Mouse (Mus musculus): ENCODE results near the gene Pacrg. TPM values are rescaled to one million over a fixed set of nuclear protein-coding genes. Genes with fewer than 3 reads are reported as not detected.
A peak's percentile ranks its signal among the peaks of the same experiment; 100 is the strongest.

The Pacrg gene
- total and polyA plus RNA-seq, 2 experiments from 2014 or later: 1.1 to 1.4 TPM

DNA sequence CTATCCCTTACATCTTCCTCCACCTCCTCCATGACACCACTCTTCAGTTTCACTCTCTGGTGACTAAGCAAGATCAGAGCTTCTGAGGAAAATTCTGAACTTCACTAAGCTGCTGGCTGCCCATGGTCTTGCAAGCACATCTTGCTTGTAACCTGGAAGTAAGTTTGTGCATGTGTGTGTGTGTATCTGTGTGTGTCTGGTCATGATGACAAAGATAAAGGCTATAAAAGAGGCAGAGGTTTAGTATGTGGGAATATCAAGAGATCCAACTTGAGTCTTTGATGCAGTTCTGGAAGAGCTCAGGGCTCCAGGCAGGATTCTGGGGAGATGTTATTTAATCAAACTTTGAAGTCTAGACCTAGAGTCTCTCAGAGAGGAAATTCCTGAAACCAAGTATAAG is 381.4 kb downstream of the Pacrg start:
- H3K27me3 ChIP-seq (ENCODE audit: control insufficient read depth, insufficient read depth, low read length): no peaks in the 10 kb centered on the region
- H3K4me2 ChIP-seq (ENCODE audit: low read depth, low read length): no peak overlapping the region
- H3K27ac ChIP-seq (ENCODE audit: low read depth): no peak overlapping the region
- no peak for DNase-seq (ENCODE audit: low spot score)
- no peaks in the 10 kb centered on the region for H3K4me1 ChIP-seq (ENCODE audit: control insufficient read depth, insufficient read depth)
- no peak for ATAC-seq (ENCODE audit: insufficient read depth, low read depth)
- no peak overlapping the region for H3K9ac ChIP-seq (replicated peaks; ENCODE audit: low read depth, low read length)
- no peak overlapping the region for H3K4me3 ChIP-seq (ENCODE audit: low read depth, low read length)
- TF ChIP-seq EP300 (IDR thresholded peaks at IDR 0.05; ENCODE audit: low read depth) (no peak), CTCF (IDR thresholded peaks at IDR 0.05; ENCODE audit: low read depth) (no peak)
- no peaks in the 10 kb centered on the region for H3K36me3 ChIP-seq (replicated peaks; ENCODE audit: control insufficient read depth, insufficient read depth, low read length)
- H3K9me3 ChIP-seq (replicated peaks; ENCODE audit: control insufficient read depth, low read length): no peaks in the 10 kb centered on the region

DNA sequence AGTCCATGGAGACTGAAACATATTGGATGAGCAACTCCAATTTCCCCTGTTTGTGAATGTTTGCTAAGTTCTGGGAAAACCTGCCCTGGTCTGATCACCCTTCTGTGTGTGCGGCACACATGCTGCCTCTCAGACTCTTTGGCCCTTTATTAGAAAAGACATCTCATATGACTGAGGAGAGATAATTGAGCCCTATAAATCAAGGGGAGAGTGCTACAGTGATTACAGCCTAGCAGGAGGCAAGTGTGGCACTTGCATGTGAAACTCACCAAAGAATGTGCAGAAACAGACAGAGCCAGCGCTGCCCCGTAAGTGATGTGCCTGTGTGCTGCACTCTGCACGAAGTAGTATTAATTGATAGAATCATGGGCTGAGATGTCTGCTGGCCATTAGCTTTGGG is 383.7 kb downstream of the Pacrg start:
- H3K9me3 ChIP-seq (replicated peaks; ENCODE audit: control insufficient read depth, low read length): no peaks in the 10 kb centered on the region
- no peaks in the 10 kb centered on the region for H3K27me3 ChIP-seq (ENCODE audit: control insufficient read depth, insufficient read depth, low read length)
- no peak overlapping the region for H3K4me2 ChIP-seq (ENCODE audit: low read depth, low read length)
- TF ChIP-seq CTCF (IDR thresholded peaks at IDR 0.05; ENCODE audit: low read depth) (no peak), EP300 (IDR thresholded peaks at IDR 0.05; ENCODE audit: low read depth) (no peak)
- WGBS: 72% methylated on average over 4 of the region's 4 CpGs
- no peak overlapping the region for H3K9ac ChIP-seq (replicated peaks; ENCODE audit: low read depth, low read length)
- no peak overlapping the region for H3K4me3 ChIP-seq (ENCODE audit: low read depth, low read length)
- peaks cover 9% of the 10 kb centered on the region for H3K4me1 ChIP-seq (ENCODE audit: control insufficient read depth, insufficient read depth)
- DNase-seq (ENCODE audit: low spot score): no peak
- ATAC-seq (ENCODE audit: insufficient read depth, low read depth): no peak
- no peaks in the 10 kb centered on the region for H3K36me3 ChIP-seq (replicated peaks; ENCODE audit: control insufficient read depth, insufficient read depth, low read length)
- H3K27ac ChIP-seq (ENCODE audit: low read depth): no peak overlapping the region

DNA sequence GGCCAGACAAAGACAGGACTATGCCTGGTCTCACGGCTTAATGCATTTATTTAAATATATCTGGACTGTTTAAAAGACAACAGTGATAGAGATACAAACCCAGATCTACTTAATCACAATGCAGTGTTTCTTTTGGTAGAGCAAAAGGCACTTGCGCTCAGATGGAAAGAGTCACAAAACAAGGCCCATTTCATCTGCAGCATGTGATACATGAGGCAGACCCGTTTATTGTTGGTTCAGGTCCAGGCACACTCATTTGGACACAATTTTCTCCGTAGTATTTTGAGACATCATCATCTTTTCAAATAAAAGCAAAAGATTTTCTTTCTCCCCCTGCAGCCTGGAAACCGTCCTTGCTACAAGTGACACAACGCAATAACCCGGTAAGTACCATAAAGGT is 384.1 kb downstream of the Pacrg start:
- H3K4me2 ChIP-seq (ENCODE audit: low read depth, low read length): no peak overlapping the region
- H3K27ac ChIP-seq (ENCODE audit: low read depth): no peak overlapping the region
- no peak for ATAC-seq (ENCODE audit: insufficient read depth, low read depth)
- H3K4me1 ChIP-seq (ENCODE audit: control insufficient read depth, insufficient read depth): peaks cover 14% of the 10 kb centered on the region
- DNase-seq (ENCODE audit: low spot score): no peak
- 85% methylated on average over 7 of the region's 7 CpGs for WGBS
- TF ChIP-seq CTCF (IDR thresholded peaks at IDR 0.05; ENCODE audit: low read depth): no peak
- TF ChIP-seq EP300 (IDR thresholded peaks at IDR 0.05; ENCODE audit: low read depth): no peak
- no peak overlapping the region for H3K9ac ChIP-seq (replicated peaks; ENCODE audit: low read depth, low read length)
- H3K9me3 ChIP-seq (replicated peaks; ENCODE audit: control insufficient read depth, low read length): no peaks in the 10 kb centered on the region
- no peaks in the 10 kb centered on the region for H3K36me3 ChIP-seq (replicated peaks; ENCODE audit: control insufficient read depth, insufficient read depth, low read length)
- no peak overlapping the region for H3K4me3 ChIP-seq (ENCODE audit: low read depth, low read length)
- H3K27me3 ChIP-seq (ENCODE audit: control insufficient read depth, insufficient read depth, low read length): no peaks in the 10 kb centered on the region

DNA sequence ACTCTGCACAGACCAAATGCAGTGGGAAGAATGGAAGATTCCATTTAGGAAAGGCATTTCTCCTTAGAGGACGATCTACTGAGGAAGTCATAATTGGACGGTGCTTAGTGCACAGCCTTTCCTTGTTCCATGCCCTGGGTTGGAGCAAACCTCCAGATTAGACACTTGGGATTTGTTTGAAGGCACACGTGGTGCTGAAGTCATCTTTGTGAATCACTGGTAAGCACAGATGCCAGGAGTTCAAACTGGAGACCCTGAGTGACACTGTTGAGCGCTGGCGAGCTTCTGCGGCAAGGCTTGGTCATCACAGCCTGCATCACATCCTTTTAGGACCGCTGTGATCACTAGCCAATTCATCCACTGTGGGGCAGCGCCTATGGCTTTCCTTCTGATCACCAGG is 385.7 kb downstream of the Pacrg start:
- no peak for DNase-seq (ENCODE audit: low spot score)

DNA sequence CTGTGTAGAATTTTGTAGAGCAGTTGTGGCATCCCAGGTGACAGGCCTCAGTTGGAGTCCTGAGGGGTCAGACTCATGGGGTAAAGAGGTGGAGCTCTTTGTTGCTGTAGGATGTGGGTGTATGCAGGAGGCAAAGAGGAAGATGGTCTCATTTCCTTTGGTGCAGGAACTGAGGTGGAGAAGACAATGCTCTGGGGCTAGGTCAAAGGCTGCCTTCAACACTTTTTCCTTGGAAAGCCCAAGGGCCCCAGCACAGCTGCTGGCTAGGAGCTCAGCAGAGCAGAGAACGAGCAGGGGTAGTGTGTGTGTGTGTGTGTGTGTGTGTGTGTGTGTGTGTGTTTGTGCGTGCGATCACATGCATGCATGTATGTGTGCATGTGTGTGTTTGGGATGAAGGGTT is 387.3 kb downstream of the Pacrg start:
- H3K4me1 ChIP-seq (ENCODE audit: control insufficient read depth, insufficient read depth): peaks cover 38% of the 10 kb centered on the region
- no peaks in the 10 kb centered on the region for H3K9me3 ChIP-seq (replicated peaks; ENCODE audit: control insufficient read depth, low read length)
- H3K4me2 ChIP-seq (ENCODE audit: low read depth, low read length): no peak overlapping the region
- no peaks in the 10 kb centered on the region for H3K36me3 ChIP-seq (replicated peaks; ENCODE audit: control insufficient read depth, insufficient read depth, low read length)
- no peaks in the 10 kb centered on the region for H3K27me3 ChIP-seq (ENCODE audit: control insufficient read depth, insufficient read depth, low read length)
- no peak overlapping the region for H3K4me3 ChIP-seq (ENCODE audit: low read depth, low read length)
- H3K9ac ChIP-seq (replicated peaks; ENCODE audit: low read depth, low read length): no peak overlapping the region
- DNase-seq (ENCODE audit: low spot score): no peak
- 75% methylated on average over 3 of the region's 3 CpGs for WGBS
- TF ChIP-seq EP300 (IDR thresholded peaks at IDR 0.05; ENCODE audit: low read depth) (peak; percentile 47; the same call in 1 of the 2 replicates), CTCF (IDR thresholded peaks at IDR 0.05; ENCODE audit: low read depth) (no peak)
- peak overlapping the region; percentile 60 for H3K27ac ChIP-seq (ENCODE audit: low read depth)
- no peak for ATAC-seq (ENCODE audit: insufficient read depth, low read depth)

More for the DNA sequence above, 385.7 kb downstream of the Pacrg start:
- WGBS: 78% methylated on average over 8 of the region's 8 CpGs
- Histone ChIP-seq H3K9ac (replicated peaks; ENCODE audit: low read depth, low read length) (no peak overlapping the region), H3K36me3 (replicated peaks; ENCODE audit: control insufficient read depth, insufficient read depth, low read length) (no peaks in the 10 kb centered on the region), H3K4me1 (ENCODE audit: control insufficient read depth, insufficient read depth) (peaks cover 29% of the 10 kb centered on the region), H3K4me2 (ENCODE audit: low read depth, low read length) (no peak overlapping the region), H3K4me3 (ENCODE audit: low read depth, low read length) (no peak overlapping the region), H3K27ac (ENCODE audit: low read depth) (no peak overlapping the region), H3K9me3 (replicated peaks; ENCODE audit: control insufficient read depth, low read length) (no peaks in the 10 kb centered on the region), H3K27me3 (ENCODE audit: control insufficient read depth, insufficient read depth, low read length) (no peaks in the 10 kb centered on the region)
- no peak for ATAC-seq (ENCODE audit: insufficient read depth, low read depth)
- TF ChIP-seq EP300 (IDR thresholded peaks at IDR 0.05; ENCODE audit: low read depth): no peak
- no peak for TF ChIP-seq CTCF (IDR thresholded peaks at IDR 0.05; ENCODE audit: low read depth)

DNA sequence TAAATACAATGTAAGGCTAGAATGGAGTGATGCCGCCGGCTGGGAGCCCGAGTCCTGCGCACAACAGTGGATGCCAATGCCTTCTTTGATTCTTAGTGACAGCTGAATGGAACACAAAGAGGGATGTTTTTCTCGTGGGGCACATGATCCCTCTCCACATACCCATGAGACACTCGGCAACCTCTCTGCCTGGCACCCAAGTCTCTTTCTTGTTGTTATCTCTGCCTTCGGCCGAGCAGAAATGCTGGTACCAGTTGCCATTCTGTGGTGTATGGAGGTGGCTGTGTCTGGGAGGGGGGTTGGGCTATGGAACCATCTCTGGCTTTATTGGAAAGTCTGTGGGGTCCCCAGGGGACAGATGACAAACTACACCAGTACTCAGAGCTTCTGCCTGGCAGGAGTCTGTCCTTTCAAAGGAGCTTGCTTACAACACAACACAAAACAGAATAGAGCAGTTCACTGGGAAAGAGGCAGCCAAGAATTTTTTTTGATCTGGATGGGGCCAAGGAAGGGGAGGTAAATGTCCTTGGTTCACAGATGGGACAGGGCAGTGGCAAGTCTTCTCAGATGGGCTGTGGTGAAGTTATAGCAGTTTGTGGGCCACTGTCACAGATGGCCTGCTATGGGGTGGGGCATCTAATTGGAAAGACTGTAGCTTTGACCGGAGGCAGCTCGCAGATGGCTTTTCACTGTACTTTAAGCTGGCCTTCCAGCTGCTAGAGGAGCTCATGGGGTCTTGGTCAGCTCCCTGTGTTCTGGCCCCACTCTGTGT is 388.6 kb downstream of the Pacrg start:
- Histone ChIP-seq H3K4me2 (ENCODE audit: low read depth, low read length) (no peak overlapping the region), H3K27me3 (ENCODE audit: control insufficient read depth, insufficient read depth, low read length) (no peaks in the 10 kb centered on the region), H3K27ac (ENCODE audit: low read depth) (peak overlapping the region; percentile 60), H3K9me3 (replicated peaks; ENCODE audit: control insufficient read depth, low read length) (no peaks in the 10 kb centered on the region), H3K4me1 (ENCODE audit: control insufficient read depth, insufficient read depth) (peaks cover 38% of the 10 kb centered on the region), H3K4me3 (ENCODE audit: low read depth, low read length) (no peak overlapping the region), H3K36me3 (replicated peaks; ENCODE audit: control insufficient read depth, insufficient read depth, low read length) (no peaks in the 10 kb centered on the region), H3K9ac (replicated peaks; ENCODE audit: low read depth, low read length) (no peak overlapping the region)
- DNase-seq (ENCODE audit: low spot score) (no peak), ATAC-seq (ENCODE audit: insufficient read depth, low read depth) (no peak)
- TF ChIP-seq CTCF (IDR thresholded peaks at IDR 0.05; ENCODE audit: low read depth): no peak
- WGBS: 65% methylated on average over 10 of the region's 10 CpGs
